Mouse (Mus musculus): ENCODE measurements around the gene Zdhhc8. TPM values are rescaled to one million over a fixed set of nuclear protein-coding genes. Genes with fewer than 3 reads are reported as not detected.
A peak's percentile ranks its signal among the peaks of the same experiment; 100 is the strongest.

Zdhhc8 gene
- total RNA-seq (2021) = 10 to 100 TPM; 37.7 to 42.1 TPM
- long read RNA-seq, experiment 1, full-length matches to known transcripts = 22 of 54 reads
- long read RNA-seq, experiment 1, partial matches to known transcripts = 12 of 54 reads
- long read RNA-seq, experiment 1, other reads (novel, unspliced or antisense) = 20 of 54 reads
- long read RNA-seq, experiment 2, full-length matches to known transcripts = 25 of 57 reads
- long read RNA-seq, experiment 2, partial matches to known transcripts = 11 of 57 reads
- long read RNA-seq, experiment 2, other reads (novel, unspliced or antisense) = 21 of 57 reads

GRCm38 (mm10) chr16:18234671-18235388 is at the start of gene Zdhhc8:
Gene Zdhhc8, minus strand, starts transcription at chr16:18235136.
- peak; percentile 74 to 83 for DNase-seq (ENCODE audit: low spot score in 2 of 2)

GRCm38 (mm10) chr16:18275166-18275565 is 40.2 kb upstream of the Zdhhc8 start:
- DNase-seq (ENCODE audit: low spot score in 2 of 2) = no peak

- DNase-seq (ENCODE audit: low spot score in 2 of 2) = no peak
Observed at GRCm38 (mm10) chr16:18268182-18268581, 33.2 kb upstream of the Zdhhc8 start.

- no peak for DNase-seq (ENCODE audit: low spot score in 2 of 2)
Observed at GRCm38 (mm10) chr16:18265024-18265423, 30.1 kb upstream of the Zdhhc8 start.

- DNase-seq (ENCODE audit: low spot score in 2 of 2) = no peak
Observed at GRCm38 (mm10) chr16:18258221-18258620, 23.3 kb upstream of the Zdhhc8 start, which contains the start of gene Gm49776. Gene Gm49776, minus strand, starts transcription at chr16:18258321.

GRCm38 (mm10) chr16:18253866-18254265 is 18.9 kb upstream of the Zdhhc8 start:
- no peak for DNase-seq (ENCODE audit: low spot score in 2 of 2)

GRCm38 (mm10) chr16:18252736-18253135 is 17.8 kb upstream of the Zdhhc8 start:
- no peak for DNase-seq (ENCODE audit: low spot score in 2 of 2)

GRCm38 (mm10) chr16:18250828-18251790 is 16.2 kb upstream of the Zdhhc8 start:
- DNase-seq (ENCODE audit: low spot score in 2 of 2) = no peak

- DNase-seq (ENCODE audit: low spot score in 2 of 2) = no peak
Observed at GRCm38 (mm10) chr16:18250231-18250630, 15.3 kb upstream of the Zdhhc8 start.

- DNase-seq (ENCODE audit: low spot score in 2 of 2) = peak in 1 of 2 experiments; percentile 60
Observed at GRCm38 (mm10) chr16:18249364-18249967, 14.5 kb upstream of the Zdhhc8 start.

- DNase-seq (ENCODE audit: low spot score in 2 of 2) = peak; percentile 98 to 99
Observed at GRCm38 (mm10) chr16:18248433-18249363, 13.8 kb upstream of the Zdhhc8 start, which contains the start of the genes Trmt2a and Ranbp1. Gene Trmt2a, plus strand, starts transcription at chr16:18248679. Gene Ranbp1, minus strand, starts transcription at chr16:18248732.

- DNase-seq (ENCODE audit: low spot score in 2 of 2) = peak in 1 of 2 experiments; percentile 33
Observed at GRCm38 (mm10) chr16:18247521-18248399, 12.8 kb upstream of the Zdhhc8 start.

GRCm38 (mm10) chr16:18241581-18241980 is 6.6 kb upstream of the Zdhhc8 start:
- no peak for DNase-seq (ENCODE audit: low spot score in 2 of 2)

GRCm38 (mm10) chr16:18236676-18237501 is 2.0 kb upstream of the Zdhhc8 start:
- no peak for DNase-seq (ENCODE audit: low spot score in 2 of 2)

GRCm38 (mm10) chr16:18235389-18236065 is 591 bp upstream of the Zdhhc8 start:
- DNase-seq (ENCODE audit: low spot score in 2 of 2) = peak in 1 of 2 experiments; percentile 63

- peak in 1 of 2 experiments; percentile 8 for DNase-seq (ENCODE audit: low spot score in 2 of 2)
Observed at GRCm38 (mm10) chr16:18233919-18234670, 841 bp downstream of the Zdhhc8 start.
